Mouse (Mus musculus): ENCODE results near the gene Ide. TPM values are rescaled to one million over a fixed set of nuclear protein-coding genes. Genes with fewer than 3 reads are reported as not detected.

Ide gene
- polyA plus RNA-seq (2016; fragmentation: Nextera tagmentation; extraction: Ambion mirVana), result 44.0 and 45.4 TPM in 2 replicates

GRCm38 (mm10) chr19:37337752-37338151, at the start of gene Ide:
Gene Ide, minus strand, starts transcription at chr19:37337852.
- 72% methylated on average over 4 of the region's 4 CpGs for WGBS
- no peak within 1 kb of the TSS for H3K4me3 ChIP-seq
- H3K27ac ChIP-seq, result no peak within 1 kb of the TSS

GRCm38 (mm10) chr19:37386126-37386525, 48.5 kb upstream of the Ide start:
- Histone ChIP-seq H3K4me1 (no peaks in the 10 kb centered on the region), H3K4me3 (no peak overlapping the region), H3K4me2 (replicated peaks) (no peak overlapping the region), H3K9ac (no peak overlapping the region), H3K36me3 (peaks cover 20% of the 10 kb centered on the region; the same call in 1 of the 2 replicates), H3K27ac (no peak overlapping the region), H3K27me3 (no peaks in the 10 kb centered on the region), H3K9me3 (replicated peaks) (no peaks in the 10 kb centered on the region)
- 84% methylated on average over 3 of the region's 3 CpGs for WGBS
- no peak for ATAC-seq (ENCODE audit: low FRiP score)

More at GRCm38 (mm10) chr19:37337752-37338151, at the start of gene Ide:
- Histone ChIP-seq H3K9ac (no peak within 1 kb of the TSS), H3K9me3 (replicated peaks) (no peaks in the 10 kb centered on the region), H3K4me2 (replicated peaks) (no peak within 1 kb of the TSS), H3K4me1 (no peaks in the 10 kb centered on the region), H3K27me3 (no peaks in the 10 kb centered on the region), H3K36me3 (no peaks in the 10 kb centered on the region)
- ATAC-seq (ENCODE audit: low FRiP score), result no peak

GRCm38 (mm10) chr19:37378816-37379215, 41.2 kb upstream of the Ide start:
- Histone ChIP-seq H3K27ac (no peak overlapping the region), H3K27me3 (no peaks in the 10 kb centered on the region), H3K9me3 (replicated peaks) (no peaks in the 10 kb centered on the region), H3K36me3 (no peaks in the 10 kb centered on the region), H3K9ac (no peak overlapping the region), H3K4me1 (peaks cover 18% of the 10 kb centered on the region), H3K4me2 (replicated peaks) (0 out of 2 replicates have a peak overlapping the region, but pooled peaks have one; percentile 11), H3K4me3 (no peak overlapping the region)
- 82% methylated on average over 6 of the region's 6 CpGs for WGBS
- no peak for ATAC-seq (ENCODE audit: low FRiP score)

GRCm38 (mm10) chr19:37377404-37377990, 39.8 kb upstream of the Ide start:
- 32% methylated on average over 8 of the region's 8 CpGs for WGBS
- H3K9me3 ChIP-seq (replicated peaks), result no peaks in the 10 kb centered on the region
- H3K4me2 ChIP-seq (replicated peaks), result peak overlapping the region; percentile 68
- peak overlapping the region; percentile 77 for H3K4me3 ChIP-seq
- H3K27me3 ChIP-seq, result no peaks in the 10 kb centered on the region
- peaks cover 18% of the 10 kb centered on the region for H3K4me1 ChIP-seq
- H3K36me3 ChIP-seq, result no peaks in the 10 kb centered on the region
- peak overlapping the region; percentile 24; the same call in 1 of the 2 replicates for H3K9ac ChIP-seq
- no peak overlapping the region for H3K27ac ChIP-seq
- no peak for ATAC-seq (ENCODE audit: low FRiP score)

- H3K9ac ChIP-seq, result peak overlapping the region; percentile 70
- no peaks in the 10 kb centered on the region for H3K27me3 ChIP-seq
- no peaks in the 10 kb centered on the region for H3K36me3 ChIP-seq
- H3K4me3 ChIP-seq, result peak overlapping the region; percentile 77
- H3K4me2 ChIP-seq (replicated peaks), result peak overlapping the region; percentile 68
- no peak overlapping the region for H3K27ac ChIP-seq
- no peaks in the 10 kb centered on the region for H3K9me3 ChIP-seq (replicated peaks)
- peaks cover 18% of the 10 kb centered on the region for H3K4me1 ChIP-seq
- WGBS, result 1% methylated on average over 11 of the region's 11 CpGs
- no peak for ATAC-seq (ENCODE audit: low FRiP score)
Measured at GRCm38 (mm10) chr19:37376841-37377240, 39.2 kb upstream of the Ide start.

- no peaks in the 10 kb centered on the region for H3K9me3 ChIP-seq (replicated peaks)
- peak; percentile 99 for ATAC-seq (ENCODE audit: low FRiP score)
- peak within 1 kb of the TSS; percentile 68 for H3K4me2 ChIP-seq (replicated peaks)
- peak within 1 kb of the TSS; percentile 91 for H3K27ac ChIP-seq
- peaks cover 18% of the 10 kb centered on the region for H3K4me1 ChIP-seq
- H3K36me3 ChIP-seq, result no peaks in the 10 kb centered on the region
- WGBS, result under 1% methylated on average over 73 of the region's 73 CpGs
- H3K27me3 ChIP-seq, result no peaks in the 10 kb centered on the region
- peak within 1 kb of the TSS; percentile 70 for H3K9ac ChIP-seq
- peak within 1 kb of the TSS; percentile 77 for H3K4me3 ChIP-seq
Measured at GRCm38 (mm10) chr19:37375755-37376615, 38.3 kb upstream of the Ide start, which contains the start of gene Kif11. Gene Kif11, plus strand, starts transcription at chr19:37376403.

GRCm38 (mm10) chr19:37374941-37375754, 37.5 kb upstream of the Ide start:
- Histone ChIP-seq H3K4me3 (peak overlapping the region; percentile 77), H3K9ac (peak overlapping the region; percentile 70), H3K27me3 (no peaks in the 10 kb centered on the region), H3K36me3 (no peaks in the 10 kb centered on the region), H3K9me3 (replicated peaks) (no peaks in the 10 kb centered on the region), H3K4me1 (peaks cover 18% of the 10 kb centered on the region), H3K4me2 (replicated peaks) (peak overlapping the region; percentile 68), H3K27ac (peak overlapping the region; percentile 91)
- ATAC-seq (ENCODE audit: low FRiP score), result peak; percentile 1; the same call in 1 of the 2 replicates
- WGBS, result 25% methylated on average over 7 of the region's 7 CpGs

- H3K27ac ChIP-seq, result no peak overlapping the region
- no peaks in the 10 kb centered on the region for H3K36me3 ChIP-seq
- no peak overlapping the region for H3K9ac ChIP-seq
- H3K4me2 ChIP-seq (replicated peaks), result no peak overlapping the region
- H3K27me3 ChIP-seq, result no peaks in the 10 kb centered on the region
- peaks cover 3% of the 10 kb centered on the region for H3K4me1 ChIP-seq
- ATAC-seq (ENCODE audit: low FRiP score), result no peak
- H3K4me3 ChIP-seq, result no peak overlapping the region
- H3K9me3 ChIP-seq (replicated peaks), result no peaks in the 10 kb centered on the region
- WGBS, result 92% methylated on average over 5 of the region's 5 CpGs
Measured at GRCm38 (mm10) chr19:37370356-37370755, 32.7 kb upstream of the Ide start.

GRCm38 (mm10) chr19:37369921-37370320, 32.3 kb upstream of the Ide start:
- ATAC-seq (ENCODE audit: low FRiP score), result no peak
- Histone ChIP-seq H3K9ac (no peak overlapping the region), H3K36me3 (no peaks in the 10 kb centered on the region), H3K9me3 (replicated peaks) (no peaks in the 10 kb centered on the region), H3K27ac (no peak overlapping the region), H3K4me2 (replicated peaks) (no peak overlapping the region), H3K4me3 (no peak overlapping the region), H3K27me3 (no peaks in the 10 kb centered on the region), H3K4me1 (no peaks in the 10 kb centered on the region)
- 87% methylated on average over 4 of the region's 4 CpGs for WGBS

- no peaks in the 10 kb centered on the region for H3K36me3 ChIP-seq
- no peak overlapping the region for H3K27ac ChIP-seq
- H3K4me1 ChIP-seq, result no peaks in the 10 kb centered on the region
- no peaks in the 10 kb centered on the region for H3K27me3 ChIP-seq
- H3K4me2 ChIP-seq (replicated peaks), result no peak overlapping the region
- 71% methylated on average over 1 of the region's 1 CpGs for WGBS
- no peak overlapping the region for H3K9ac ChIP-seq
- H3K4me3 ChIP-seq, result no peak overlapping the region
- no peaks in the 10 kb centered on the region for H3K9me3 ChIP-seq (replicated peaks)
- ATAC-seq (ENCODE audit: low FRiP score), result no peak
Measured at GRCm38 (mm10) chr19:37368990-37369389, 31.3 kb upstream of the Ide start.

GRCm38 (mm10) chr19:37363128-37363939, 25.7 kb upstream of the Ide start:
- no peaks in the 10 kb centered on the region for H3K4me1 ChIP-seq
- no peak overlapping the region for H3K4me2 ChIP-seq (replicated peaks)
- H3K27ac ChIP-seq, result no peak overlapping the region
- no peaks in the 10 kb centered on the region for H3K27me3 ChIP-seq
- H3K36me3 ChIP-seq, result no peaks in the 10 kb centered on the region
- no peak for ATAC-seq (ENCODE audit: low FRiP score)
- no peaks in the 10 kb centered on the region for H3K9me3 ChIP-seq (replicated peaks)
- H3K9ac ChIP-seq, result no peak overlapping the region
- 83% methylated on average over 11 of the region's 11 CpGs for WGBS
- no peak overlapping the region for H3K4me3 ChIP-seq

Data from hindbrain, embryonic 12.5 days (tissue).